Mouse (Mus musculus): Measurements from ENCODE around the gene Hba-a1. TPM values are rescaled to one million over a fixed set of nuclear protein-coding genes. Genes with fewer than 3 reads are reported as not detected.
"Not testable (repeated sequence)": the region's sequence is repeated elsewhere in the genome, so short reads cannot be mapped to it uniquely, and the experiment has no call there.

The Hba-a1 gene
- total and polyA plus RNA-seq, 3 experiments = 5,353 to 37,215 (median 34,446) TPM

DNA sequence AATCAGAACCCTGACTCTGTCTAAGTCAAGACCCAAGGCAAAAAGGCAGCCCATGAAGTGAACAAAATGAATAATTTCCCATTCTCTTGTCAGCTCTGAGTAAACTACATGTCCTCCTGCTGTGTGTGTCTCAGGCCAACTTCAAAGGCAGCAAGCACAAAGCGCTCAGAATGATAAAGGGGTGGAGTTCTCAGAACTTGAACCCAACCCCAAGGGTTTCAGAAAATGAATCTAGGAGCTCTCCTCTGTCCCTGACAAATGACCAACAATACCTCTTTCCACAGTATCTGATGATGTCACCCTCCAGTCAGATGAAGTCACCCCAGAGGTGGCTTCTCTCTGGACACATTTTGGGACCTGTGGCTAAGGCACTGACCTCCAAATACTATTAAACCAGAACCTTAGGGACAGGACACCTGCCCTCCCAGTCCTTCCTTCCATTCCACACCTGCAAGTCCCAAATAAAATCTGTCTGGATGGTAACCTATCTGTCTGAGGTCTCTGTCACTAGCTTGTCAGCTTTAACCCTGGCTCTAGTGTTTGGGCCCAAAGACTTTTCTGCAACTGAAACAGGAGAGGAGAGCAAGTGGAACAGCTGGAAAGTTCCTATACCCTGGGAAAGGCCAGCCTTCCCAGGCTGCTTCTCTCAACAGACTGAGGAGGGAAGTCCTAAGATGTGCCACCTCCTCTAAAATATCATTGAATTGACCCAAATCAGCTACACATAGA is 1.7 kb upstream of the Hba-a1 start:
- H3K27ac ChIP-seq = no peak overlapping the region
- no peak overlapping the region for H3K9ac ChIP-seq (ENCODE audit: low read depth, low read length)
- 69% methylated on average over 1 of the region's 1 CpGs for WGBS
- no peaks in the 10 kb centered on the region for H3K4me1 ChIP-seq (ENCODE audit: control insufficient read depth, insufficient read depth, low read length)
- no peak for TF ChIP-seq CTCF (IDR thresholded peaks at IDR 0.05)
- TF ChIP-seq POLR2A (IDR thresholded peaks at IDR 0.05; ENCODE audit: insufficient read depth, low read depth, low read length) = no peak
- no peak for TF ChIP-seq EP300 (IDR thresholded peaks at IDR 0.05; ENCODE audit: insufficient read depth, low read depth, low read length)
- intact Hi-C loops (cut with DNase I) = no loop called here
- no peak overlapping the region for H3K4me3 ChIP-seq
- no peaks in the 10 kb centered on the region for H3K79me2 ChIP-seq (replicated peaks; ENCODE audit: control insufficient read depth, insufficient read depth, low read length)
- DNase-seq = no peak
- peaks cover 5% of the 10 kb centered on the region for H3K27me3 ChIP-seq (ENCODE audit: control insufficient read depth, insufficient read depth, low read length)
- no peaks in the 10 kb centered on the region for H3K36me3 ChIP-seq (ENCODE audit: control insufficient read depth, insufficient read depth, low read length)

DNA sequence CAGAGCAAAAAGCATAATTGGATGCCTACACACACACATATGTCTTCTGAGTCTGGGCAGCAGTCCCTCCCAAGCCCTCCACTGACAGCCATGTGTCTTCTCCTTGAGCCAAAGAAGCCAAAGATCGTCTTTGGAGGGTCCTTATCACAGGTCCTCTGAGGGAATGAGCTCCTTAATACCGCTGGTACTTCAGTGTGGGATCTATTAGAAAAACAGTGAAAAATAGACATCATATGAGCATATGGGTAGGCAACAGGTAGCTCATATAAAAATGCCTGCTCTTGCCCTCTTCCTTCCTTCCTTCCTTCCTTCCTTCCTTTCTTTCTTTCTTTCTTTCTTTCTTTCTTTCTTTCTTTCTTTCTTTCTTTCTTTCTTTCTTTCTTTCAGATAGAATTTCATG is 1.3 kb downstream of the Hba-a1 start:
- H3K4me1 ChIP-seq (ENCODE audit: control insufficient read depth, insufficient read depth, low read length); H3K27me3 ChIP-seq (ENCODE audit: control insufficient read depth, insufficient read depth, low read length); intact Hi-C loops (cut with DNase I); H3K79me2 ChIP-seq (replicated peaks; ENCODE audit: control insufficient read depth, insufficient read depth, low read length); H3K36me3 ChIP-seq (ENCODE audit: control insufficient read depth, insufficient read depth, low read length); DNase-seq; H3K27ac ChIP-seq; H3K4me3 ChIP-seq; H3K9ac ChIP-seq (ENCODE audit: low read depth, low read length): not testable (repeated sequence)
- 29% methylated on average over 2 of the region's 2 CpGs for WGBS

DNA sequence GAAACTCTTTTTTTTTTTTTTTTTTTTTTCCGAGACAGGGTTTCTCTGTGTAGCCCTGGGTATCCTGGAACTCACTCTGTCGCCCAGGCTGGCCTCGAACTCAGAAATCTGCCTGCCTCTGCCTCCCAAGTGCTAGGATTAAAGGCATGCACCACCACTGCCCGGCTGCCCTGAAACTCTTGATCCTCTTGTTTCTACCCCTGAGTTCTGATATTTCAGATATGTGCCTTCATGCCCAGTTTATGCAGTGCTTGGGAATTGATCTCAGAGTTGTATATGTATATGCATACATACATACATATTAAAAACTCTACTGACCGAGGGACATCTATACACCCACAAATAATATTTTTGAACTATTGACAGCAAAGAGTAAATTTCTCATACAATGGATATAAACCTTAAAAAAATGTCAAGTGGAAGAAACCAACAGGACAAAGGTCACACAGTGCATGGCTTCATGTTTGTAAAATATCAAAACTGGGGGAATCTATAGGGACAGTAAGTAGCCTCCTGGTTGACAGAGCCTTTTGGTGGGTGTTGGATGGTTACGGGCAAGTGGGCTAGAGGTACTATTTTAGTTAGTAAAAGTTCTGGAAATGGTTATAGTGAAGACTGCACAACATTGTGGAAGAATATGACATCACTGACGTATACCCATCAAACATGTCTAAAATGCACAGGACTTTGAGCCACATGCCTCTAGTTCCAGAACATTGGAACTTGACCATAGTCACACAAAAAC is 1.9 kb downstream of the Hba-a1 start:
- Histone ChIP-seq H3K27ac (no peak overlapping the region), H3K4me1 (ENCODE audit: control insufficient read depth, insufficient read depth, low read length) (no peaks in the 10 kb centered on the region), H3K27me3 (ENCODE audit: control insufficient read depth, insufficient read depth, low read length) (peaks cover 2% of the 10 kb centered on the region; the same call in 1 of the 2 replicates), H3K9ac (ENCODE audit: low read depth, low read length) (no peak overlapping the region), H3K79me2 (replicated peaks; ENCODE audit: control insufficient read depth, insufficient read depth, low read length) (no peaks in the 10 kb centered on the region), H3K36me3 (ENCODE audit: control insufficient read depth, insufficient read depth, low read length) (no peaks in the 10 kb centered on the region), H3K4me3 (no peak overlapping the region)
- TF ChIP-seq EP300 (IDR thresholded peaks at IDR 0.05; ENCODE audit: insufficient read depth, low read depth, low read length) (no peak), POLR2A (IDR thresholded peaks at IDR 0.05; ENCODE audit: insufficient read depth, low read depth, low read length) (no peak), CTCF (IDR thresholded peaks at IDR 0.05) (no peak)
- no peak for DNase-seq
- intact Hi-C loops (cut with DNase I) = loop anchor here (5.0 kb wide), 1 partner anchor 48 kb away; no protein-coding TSS in a partner anchor
- WGBS = 74% methylated on average over 7 of the region's 7 CpGs

DNA sequence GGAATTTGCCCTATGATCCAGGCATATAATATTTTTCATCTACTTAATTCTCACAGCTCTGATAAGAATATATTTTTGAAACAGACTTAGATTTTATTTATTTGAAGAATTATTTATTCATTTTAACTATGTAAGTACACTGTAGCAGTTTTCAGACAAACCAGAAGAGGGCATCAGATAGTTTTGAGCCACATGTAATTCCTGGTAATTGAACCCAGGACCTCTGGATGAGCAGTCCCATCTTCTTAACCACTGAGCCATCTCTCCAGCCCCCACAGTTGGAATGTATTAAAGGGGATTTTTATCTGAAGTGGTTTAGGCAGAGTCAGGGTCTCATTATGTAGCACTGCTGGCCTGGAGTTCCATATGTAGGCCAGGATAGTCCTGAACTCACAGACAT is 2.6 kb downstream of the Hba-a1 start:
- DNase-seq; H3K79me2 ChIP-seq (replicated peaks; ENCODE audit: control insufficient read depth, insufficient read depth, low read length); H3K27me3 ChIP-seq (ENCODE audit: control insufficient read depth, insufficient read depth, low read length); H3K4me1 ChIP-seq (ENCODE audit: control insufficient read depth, insufficient read depth, low read length); H3K27ac ChIP-seq; H3K4me3 ChIP-seq; H3K36me3 ChIP-seq (ENCODE audit: control insufficient read depth, insufficient read depth, low read length); H3K9ac ChIP-seq (ENCODE audit: low read depth, low read length): not testable (repeated sequence)
- intact Hi-C loops (cut with DNase I) = loop anchor here (1.0 to 5.0 kb wide), 2 partner anchors 49 to 104 kb away; no protein-coding TSS in a partner anchor
- TF ChIP-seq CTCF (IDR thresholded peaks at IDR 0.05) = peak; percentile 35

DNA sequence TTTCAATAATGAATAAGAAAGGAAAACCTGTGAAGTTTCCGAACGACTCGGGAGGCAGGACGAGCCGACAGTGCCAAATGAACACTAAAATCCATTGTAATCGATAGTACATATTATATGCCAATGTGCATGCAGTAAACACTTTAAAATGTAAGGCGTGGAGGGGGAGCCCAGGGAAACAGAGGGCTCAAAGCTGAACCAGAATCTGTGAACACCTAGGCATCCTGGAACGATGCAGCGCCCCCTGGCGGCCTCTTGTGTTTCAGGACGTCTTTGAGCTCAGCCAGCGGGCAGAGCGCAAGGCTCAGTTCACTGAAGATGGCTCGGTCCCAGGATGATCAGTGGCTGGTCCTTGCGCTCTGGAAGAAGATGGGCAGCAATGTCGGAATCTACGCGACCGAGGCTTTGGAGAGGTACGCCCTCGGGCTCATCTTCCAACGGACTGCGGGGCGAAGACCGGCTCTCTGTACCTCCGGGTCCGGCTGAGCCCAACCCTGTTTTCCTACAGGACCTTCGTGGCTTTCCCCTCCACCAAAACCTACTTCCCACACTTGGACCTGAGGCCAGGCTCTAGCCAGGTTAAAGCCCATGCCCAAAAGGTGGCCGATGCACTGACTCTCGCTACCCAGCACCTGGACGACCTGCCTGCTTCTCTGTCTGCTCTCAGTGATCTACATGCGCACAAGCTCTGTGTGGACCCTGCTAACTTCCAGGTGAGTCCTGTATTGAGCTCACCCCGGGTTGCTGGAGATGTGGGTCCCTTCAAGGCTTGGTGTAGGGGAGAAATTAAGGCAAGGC is 3.6 kb downstream of the Hba-a1 start, which contains the start of gene Hbq1b:
Gene Hbq1b, plus strand, starts transcription at position 271 of the 798 bp plus-strand sequence.
- not testable (repeated sequence) for H3K27me3 ChIP-seq (ENCODE audit: control insufficient read depth, insufficient read depth, low read length); H3K36me3 ChIP-seq (ENCODE audit: control insufficient read depth, insufficient read depth, low read length); H3K9ac ChIP-seq (ENCODE audit: low read depth, low read length); H3K4me3 ChIP-seq; H3K27ac ChIP-seq; H3K79me2 ChIP-seq (replicated peaks; ENCODE audit: control insufficient read depth, insufficient read depth, low read length); H3K4me1 ChIP-seq (ENCODE audit: control insufficient read depth, insufficient read depth, low read length)
- TF ChIP-seq CTCF (IDR thresholded peaks at IDR 0.05) = peak; percentile 80
- 18% methylated on average over 31 of the region's 33 CpGs for WGBS
- DNase-seq = peak; percentile 69 to 80
- intact Hi-C loops (cut with DNase I) = loop anchor here (1.0 to 5.0 kb wide), 2 partner anchors 50 to 105 kb away; no protein-coding TSS in a partner anchor

DNA sequence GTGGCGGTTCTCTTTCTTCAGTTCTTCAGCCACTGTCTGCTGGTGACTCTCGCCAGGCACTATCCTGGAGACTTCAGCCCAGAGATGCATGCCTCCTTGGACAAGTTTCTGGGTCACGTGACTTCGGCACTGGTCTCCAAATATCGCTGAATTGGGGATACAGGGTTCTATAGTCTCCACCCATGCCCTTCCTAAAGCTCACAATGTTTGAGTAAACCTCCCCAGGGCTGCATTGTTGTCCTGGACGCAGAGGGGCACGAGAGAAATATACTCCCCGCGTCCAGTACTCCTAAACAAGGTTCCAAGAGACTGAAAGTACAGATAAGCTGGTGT is 4.1 kb downstream of the Hba-a1 start:
- intact Hi-C loops (cut with DNase I) = loop anchor here (5.0 kb wide), 1 partner anchor 50 kb away; no protein-coding TSS in a partner anchor
- Histone ChIP-seq H3K4me1 (ENCODE audit: control insufficient read depth, insufficient read depth, low read length) (no peaks in the 10 kb centered on the region), H3K4me3 (no peak overlapping the region), H3K27me3 (ENCODE audit: control insufficient read depth, insufficient read depth, low read length) (no peaks in the 10 kb centered on the region), H3K27ac (no peak overlapping the region), H3K79me2 (replicated peaks; ENCODE audit: control insufficient read depth, insufficient read depth, low read length) (no peaks in the 10 kb centered on the region), H3K9ac (ENCODE audit: low read depth, low read length) (no peak overlapping the region), H3K36me3 (ENCODE audit: control insufficient read depth, insufficient read depth, low read length) (no peaks in the 10 kb centered on the region)
- TF ChIP-seq EP300 (IDR thresholded peaks at IDR 0.05; ENCODE audit: insufficient read depth, low read depth, low read length) (no peak), CTCF (IDR thresholded peaks at IDR 0.05) (no peak), POLR2A (IDR thresholded peaks at IDR 0.05; ENCODE audit: insufficient read depth, low read depth, low read length) (no peak)
- 59% methylated on average over 9 of the region's 9 CpGs for WGBS
- no peak for DNase-seq

DNA sequence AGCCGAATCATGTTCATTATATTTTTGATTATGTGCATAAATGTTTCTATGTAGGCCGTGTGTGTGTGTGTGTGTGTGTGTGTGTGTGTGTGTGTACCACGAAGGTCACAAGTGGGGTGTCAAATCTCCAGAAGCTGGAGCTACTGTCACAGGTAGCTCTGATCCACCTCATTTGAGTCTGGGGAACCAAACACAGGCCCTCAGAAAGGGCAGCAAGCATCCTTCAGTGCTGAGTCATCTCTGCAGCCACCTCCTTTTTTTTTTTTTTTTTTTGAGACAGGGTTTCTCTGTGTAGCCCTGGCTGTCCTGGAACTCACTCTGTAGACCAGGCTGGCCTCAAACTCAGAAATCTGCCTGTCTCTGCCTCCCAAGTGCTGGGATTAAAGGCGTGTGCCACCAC is 9.5 kb downstream of the Hba-a1 start:
- H3K36me3 ChIP-seq (ENCODE audit: control insufficient read depth, insufficient read depth, low read length); H3K9ac ChIP-seq (ENCODE audit: low read depth, low read length); intact Hi-C loops (cut with DNase I); H3K4me1 ChIP-seq (ENCODE audit: control insufficient read depth, insufficient read depth, low read length); H3K4me3 ChIP-seq; H3K27ac ChIP-seq; DNase-seq; H3K27me3 ChIP-seq (ENCODE audit: control insufficient read depth, insufficient read depth, low read length); H3K79me2 ChIP-seq (replicated peaks; ENCODE audit: control insufficient read depth, insufficient read depth, low read length): not testable (repeated sequence)
- 92% methylated on average over 4 of the region's 4 CpGs for WGBS

DNA sequence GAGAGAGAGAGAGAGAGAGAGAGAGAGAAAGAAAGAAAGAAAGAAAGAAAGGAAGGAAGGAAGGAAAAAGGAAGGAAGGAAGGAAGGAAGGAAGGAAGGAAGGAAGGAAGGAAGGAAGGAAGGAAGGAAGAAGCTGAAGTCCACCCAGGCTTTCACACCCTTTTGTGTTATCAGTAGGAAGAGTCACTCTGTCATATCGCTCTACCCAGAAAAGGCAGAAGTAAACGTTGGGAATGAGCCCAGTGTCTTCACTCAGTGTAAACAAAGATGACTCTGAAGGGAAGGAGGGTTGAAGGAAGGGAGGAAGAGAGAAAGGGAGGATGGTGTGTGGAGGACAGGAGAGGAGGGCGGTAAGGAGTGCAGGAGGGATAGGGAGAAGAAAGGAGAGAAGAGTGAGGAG is 10.2 kb downstream of the Hba-a1 start:
- H3K27me3 ChIP-seq (ENCODE audit: control insufficient read depth, insufficient read depth, low read length); intact Hi-C loops (cut with DNase I); H3K4me1 ChIP-seq (ENCODE audit: control insufficient read depth, insufficient read depth, low read length); H3K4me3 ChIP-seq; H3K9ac ChIP-seq (ENCODE audit: low read depth, low read length); DNase-seq; H3K27ac ChIP-seq; H3K36me3 ChIP-seq (ENCODE audit: control insufficient read depth, insufficient read depth, low read length); H3K79me2 ChIP-seq (replicated peaks; ENCODE audit: control insufficient read depth, insufficient read depth, low read length): not testable (repeated sequence)
- 49% methylated on average over 3 of the region's 3 CpGs for WGBS

Data from heart, adult 2 months (tissue).